Mouse (Mus musculus): ENCODE data around the gene Fto.

GRCm38 (mm10) chr8:91709768-91710167 is 396.4 kb downstream of the Fto start:
- TF ChIP-seq NELFE (IDR thresholded peaks at IDR 0.05; ENCODE audit: low read depth, low read length): no peak
- no peak for TF ChIP-seq CTCF (conservative IDR thresholded peaks at IDR 0.05 in 1 of 2, IDR thresholded peaks at IDR 0.05 in 1 of 2; ENCODE audit: low read depth in 2 of 2, low read length in 2 of 2)
- TF ChIP-seq POLR2A (IDR thresholded peaks at IDR 0.05; ENCODE audit: low read depth, low read length): no peak

Data from CH12.LX (cell line).